Mouse (Mus musculus): ENCODE measurements around the gene Vmn1r233.

The Vmn1r233 gene

DNA sequence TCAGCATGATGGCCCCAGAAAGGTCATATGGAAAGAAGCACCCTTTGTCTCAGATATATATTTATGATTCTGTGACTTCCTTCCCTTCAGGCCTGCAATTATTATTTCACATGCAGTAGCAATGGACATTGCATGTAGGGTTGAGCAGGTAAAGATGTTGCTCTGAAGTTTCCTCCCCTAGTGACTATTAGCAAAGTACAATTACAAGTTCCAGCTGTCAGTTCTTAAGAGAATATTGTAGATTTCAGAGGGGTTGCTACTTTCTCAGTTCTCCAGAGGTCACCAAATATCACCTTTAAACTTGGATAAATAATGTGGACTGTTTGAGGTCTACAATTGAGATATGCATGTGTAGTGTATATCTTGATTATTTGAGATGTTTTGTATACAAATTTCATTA lies at the start of gene Vmn1r233:
TSS of gene Vmn1r233 (minus strand) at position 101 of the 400 bp plus-strand sequence.
- DNase-seq = no peak

GRCm38 (mm10) chr17:21018410-21019080 lies 22.3 kb upstream of the Vmn1r233 start:
- no peak for DNase-seq

DNA sequence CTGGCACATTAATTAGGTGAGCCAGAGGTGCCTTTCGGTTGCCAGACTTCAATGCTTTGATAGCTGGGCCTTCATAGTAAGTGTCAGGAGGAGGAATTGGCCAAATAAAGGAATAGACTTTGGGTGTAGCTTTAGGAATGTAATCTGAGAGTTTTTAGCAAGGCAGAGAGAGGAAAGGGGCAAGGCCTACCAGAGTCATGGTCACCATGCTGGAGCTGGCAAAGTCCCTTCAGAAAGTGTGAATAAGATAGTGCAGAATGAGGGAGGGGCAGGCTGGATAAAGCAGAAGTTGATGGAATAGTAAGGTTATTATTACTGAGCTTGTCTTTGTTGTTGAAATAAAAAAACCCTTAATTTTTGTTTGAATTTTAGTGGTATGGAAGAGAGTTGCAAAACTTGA lies 13.5 kb upstream of the Vmn1r233 start:
- DNase-seq = no peak

DNA sequence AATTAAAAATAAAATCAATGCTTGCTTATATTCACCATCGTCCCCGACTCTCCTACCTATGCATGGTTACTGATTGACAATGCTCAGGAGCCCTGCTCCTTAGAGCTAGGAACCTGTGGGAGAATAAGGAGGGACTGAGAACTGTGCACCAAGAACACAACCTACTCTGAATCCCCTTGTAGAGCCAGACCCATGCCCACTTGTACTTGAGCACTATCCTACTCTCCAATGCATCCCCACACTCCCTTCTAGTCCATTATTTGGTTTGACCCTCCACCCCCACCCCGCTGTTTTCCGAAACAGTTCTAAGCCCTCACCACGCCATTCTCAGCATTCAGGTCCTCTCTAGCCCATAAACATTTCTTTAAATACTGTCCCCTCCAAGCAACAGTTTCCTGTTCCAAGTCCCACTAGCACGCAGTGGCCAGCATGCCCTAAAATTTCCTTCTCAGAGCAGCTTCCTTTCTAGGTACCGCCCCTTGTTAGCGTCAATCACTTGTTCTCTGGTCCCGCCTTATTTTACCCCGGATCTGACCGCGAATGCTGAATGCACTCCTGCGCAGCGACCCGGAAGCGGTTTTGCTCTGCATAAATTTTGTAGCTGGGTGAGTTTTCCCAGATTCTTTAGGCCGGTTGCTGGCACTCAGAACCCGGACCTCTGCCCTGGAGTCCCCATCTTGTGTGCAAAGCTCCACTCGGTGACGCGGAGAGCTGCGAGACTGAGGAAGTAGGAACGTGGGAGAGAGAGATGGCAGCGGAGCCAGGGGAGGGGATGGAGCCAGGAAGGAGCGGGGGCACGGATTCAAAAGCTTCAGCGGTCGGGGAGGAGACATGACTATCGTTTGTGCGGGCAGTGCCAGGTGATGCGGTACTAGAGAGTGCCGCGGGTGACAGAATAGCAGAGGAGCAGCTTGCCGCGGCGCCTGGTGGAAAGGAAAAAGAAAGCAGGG lies 12.4 kb upstream of the Vmn1r233 start, which contains the start of gene Zfp160:
TSS of gene Zfp160 (plus strand) at position 522 of the 950 bp plus-strand sequence.
- DNase-seq = peak; percentile 84

DNA sequence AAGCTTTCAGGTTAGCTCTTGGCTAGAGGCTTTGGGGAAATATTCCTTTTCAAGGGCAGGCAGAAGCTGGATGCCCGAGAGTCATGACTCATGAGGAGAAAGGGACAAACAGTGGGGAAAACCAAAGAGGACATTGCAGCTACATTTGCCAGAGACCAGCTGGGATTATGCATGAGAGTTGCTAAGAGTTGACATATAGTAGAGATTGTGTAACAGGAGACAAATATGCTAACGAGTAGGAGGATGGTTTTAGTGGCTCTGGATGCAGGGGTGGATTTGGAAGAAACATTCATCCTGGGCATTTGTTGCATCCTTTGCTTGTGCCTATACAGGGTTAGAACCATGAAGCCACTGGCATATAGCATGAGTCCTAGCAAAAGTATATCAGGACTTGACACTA lies 2.5 kb downstream of the Vmn1r233 start:
- DNase-seq = no peak

DNA sequence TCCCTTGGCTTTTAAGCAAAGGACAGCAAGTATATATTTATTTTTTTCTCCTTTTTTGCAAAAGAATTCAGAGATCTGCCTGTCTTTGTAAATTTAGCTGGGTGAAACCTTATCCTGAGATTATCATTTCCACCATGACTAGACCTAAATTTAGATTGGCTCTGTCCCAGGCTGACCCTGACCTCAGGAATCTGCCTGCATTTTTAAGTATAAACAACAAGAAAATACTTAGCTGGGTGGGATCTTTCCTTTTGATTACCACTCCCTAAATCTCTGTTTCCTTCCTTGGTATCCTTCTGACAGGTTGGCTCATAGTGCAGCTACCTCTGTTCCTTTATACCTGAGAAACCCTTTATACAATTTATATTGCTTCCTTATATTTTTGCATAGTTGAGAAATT lies 29.6 kb downstream of the Vmn1r233 start:
- DNase-seq = no peak

- no peak for DNase-seq
These were observed 30.8 kb downstream of the Vmn1r233 start for GRCm38 (mm10) chr17:20965421-20965820.

DNA sequence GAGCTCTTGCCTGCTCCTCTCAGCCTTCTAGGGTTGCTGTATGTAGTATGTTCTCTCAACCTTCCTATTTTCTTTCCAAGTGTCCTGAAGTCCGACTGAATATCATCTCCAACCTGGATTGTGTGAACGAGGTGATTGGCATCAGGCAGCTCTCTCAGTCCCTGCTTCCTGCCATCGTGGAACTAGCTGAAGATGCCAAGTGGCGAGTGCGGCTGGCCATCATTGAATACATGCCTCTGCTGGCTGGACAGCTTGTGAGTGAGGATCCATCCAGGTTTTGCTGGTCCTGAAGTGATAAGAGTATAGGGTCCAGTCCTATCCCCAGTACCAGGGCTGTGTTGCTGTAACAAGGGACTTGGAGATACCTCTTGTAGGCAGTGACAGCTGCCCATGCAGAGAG lies 35.9 kb downstream of the Vmn1r233 start:
- DNase-seq = no peak

GRCm38 (mm10) chr17:20946636-20947035 lies 49.6 kb downstream of the Vmn1r233 start:
- no peak for DNase-seq

GRCm38 (mm10) chr17:20946026-20946565 lies 50.2 kb downstream of the Vmn1r233 start:
- DNase-seq = no peak

GRCm38 (mm10) chr17:20944985-20945891 lies 51.0 kb downstream of the Vmn1r233 start, which contains the start of gene Ppp2r1a:
Gene Ppp2r1a, plus strand, starts transcription at chr17:20945311.
- DNase-seq = peak; percentile 96

- DNase-seq = no peak
These were observed 52.0 kb downstream of the Vmn1r233 start for GRCm38 (mm10) chr17:20944226-20944625.

All from lung, postnatal 14 days (tissue).